19 mouse cellular contexts compared by ENCODE assay signal in genomic region chr11:100260514-100261234, GRCm38 (mm10). TPM values are rescaled to one million over a fixed set of nuclear protein-coding genes. Genes with fewer than 3 reads are reported as not detected.
DNase-seq lines count a peak whose midpoint lies in the region; ATAC-seq and TF ChIP-seq lines count a peak whose summit lies in the region.
"Had no signal": no experiment of that assay in that cellular context is flagged by ENCODE, and none has a peak within 500 bp of the region (broad histone marks: within the 10 kb centered on the region; RNA-seq: fewer than 3 reads in every experiment).

Krt17 (minus strand) TSS chr11:100261029.

- H3K4me1 ChIP-seq in forebrain, embryonic 10.5 days: peaks cover 23% of the 10 kb centered on the region
- H3K4me1 ChIP-seq in forebrain, embryonic 15.5 days: no peaks in the 10 kb centered on the region
- H3K4me1 ChIP-seq in stomach, embryonic 14.5 days (ENCODE audit: control insufficient read depth, insufficient read depth, low read length): no peaks in the 10 kb centered on the region
- H3K4me1 ChIP-seq: embryonic facial prominence, embryonic 12.5 days; neural tube, embryonic 15.5 days had no signal

- no peaks in the 10 kb centered on the region for H3K9me3 ChIP-seq in forebrain, embryonic 10.5 days
- no peaks in the 10 kb centered on the region for H3K9me3 ChIP-seq in forebrain, embryonic 15.5 days
- H3K9me3 ChIP-seq in stomach, embryonic 14.5 days (ENCODE audit: control insufficient read depth, low read depth, low read length): no peaks in the 10 kb centered on the region
- H3K9me3 ChIP-seq: embryonic facial prominence, embryonic 12.5 days; neural tube, embryonic 15.5 days had no signal

- no peak within 1 kb of the TSS for H3K4me2 ChIP-seq in forebrain, embryonic 15.5 days (replicated peaks)
- no peak within 1 kb of the TSS for H3K4me2 ChIP-seq in stomach, embryonic 14.5 days (replicated peaks; ENCODE audit: low read depth, low read length)
- H3K4me2 ChIP-seq: embryonic facial prominence, embryonic 12.5 days; neural tube, embryonic 15.5 days had no signal

- H3K27me3 ChIP-seq in forebrain, embryonic 10.5 days (ENCODE audit: poor library complexity, severe bottlenecking): 0 out of 2 replicates have a peak, but pooled peaks cover 3% of the 10 kb centered on the region
- H3K27me3 ChIP-seq in forebrain, embryonic 15.5 days: no peaks in the 10 kb centered on the region
- no peaks in the 10 kb centered on the region for H3K27me3 ChIP-seq in stomach, embryonic 14.5 days (ENCODE audit: control insufficient read depth, insufficient read depth, low read length)
- H3K27me3 ChIP-seq: embryonic facial prominence, embryonic 12.5 days had no signal

- 86% methylated on average over 21 of the region's 21 CpGs for WGBS in forebrain, embryonic 10.5 days
- WGBS in forebrain, embryonic 15.5 days: 82% methylated on average over 21 of the region's 21 CpGs
- WGBS in stomach, embryonic 14.5 days: 76% methylated on average over 21 of the region's 21 CpGs

- H3K27ac ChIP-seq in forebrain, embryonic 10.5 days: 0 out of 2 replicates have a peak within 1 kb of the TSS, but pooled peaks have one; percentile 20
- no peak within 1 kb of the TSS for H3K27ac ChIP-seq in forebrain, embryonic 15.5 days (replicated peaks)
- peak within 1 kb of the TSS; percentile 48; the same call in 1 of the 2 replicates for H3K27ac ChIP-seq in stomach, embryonic 14.5 days (ENCODE audit: low read length)
- H3K27ac ChIP-seq: embryonic facial prominence, embryonic 12.5 days; neural tube, embryonic 15.5 days had no signal

- no peak within 1 kb of the TSS for H3K4me3 ChIP-seq in forebrain, embryonic 10.5 days
- H3K4me3 ChIP-seq in forebrain, embryonic 15.5 days: no peak within 1 kb of the TSS
- H3K4me3 ChIP-seq in stomach, embryonic 14.5 days (ENCODE audit: low read depth, low read length): no peak within 1 kb of the TSS
- H3K4me3 ChIP-seq: embryonic facial prominence, embryonic 12.5 days; neural tube, embryonic 15.5 days had no signal

- no peak within 1 kb of the TSS for H3K9ac ChIP-seq in forebrain, embryonic 15.5 days (replicated peaks)
- H3K9ac ChIP-seq in stomach, embryonic 14.5 days (replicated peaks; ENCODE audit: low read depth, low read length): no peak within 1 kb of the TSS
- H3K9ac ChIP-seq: embryonic facial prominence, embryonic 12.5 days; neural tube, embryonic 15.5 days had no signal

- ATAC-seq in forebrain, embryonic 15.5 days (replicated peaks): no peak
- ATAC-seq in stomach, embryonic 14.5 days (ENCODE audit: insufficient number of reproducible peaks, insufficient read depth, low FRiP score, low read depth): no peak; the same call in 1 of the 2 replicates

- no peak for TF ChIP-seq POLR2A in brain, embryonic 14.5 days (IDR thresholded peaks at IDR 0.05; ENCODE audit: borderline replicate concordance, extremely low read depth, insufficient read depth, insufficient read length, poor library complexity, severe bottlenecking)

- no peak for DNase-seq in forebrain, embryonic 10.5 days (ENCODE audit: extremely low spot score, low spot score)
- DNase-seq in kidney, postnatal 4 days: peak; percentile 8 to 21
- no peak for DNase-seq in kidney, postnatal 14 days
- peak; percentile 51 for DNase-seq in brain, embryonic 14.5 days (ENCODE audit: low read depth)
- no peak for DNase-seq in cerebellum, adult 18-20 months
- no peak for DNase-seq in urinary bladder, postnatal 36 days (ENCODE audit: low spot score in 2 of 2)
- DNase-seq: adrenal gland, postnatal 25 days; cerebellum, postnatal 25 days; gastrocnemius, postnatal 10 days; heart, postnatal 36 days; kidney, postnatal 10 days; left cerebral cortex, postnatal 4 days; lung, postnatal 10 days; retina, postnatal 1 day had no signal

- H3K36me3 ChIP-seq in forebrain, embryonic 10.5 days (replicated peaks): no peaks in the 10 kb centered on the region
- H3K36me3 ChIP-seq in forebrain, embryonic 15.5 days: no peaks in the 10 kb centered on the region
- no peaks in the 10 kb centered on the region for H3K36me3 ChIP-seq in stomach, embryonic 14.5 days (ENCODE audit: control insufficient read depth, insufficient read depth, low read length)
- H3K36me3 ChIP-seq: embryonic facial prominence, embryonic 12.5 days; neural tube, embryonic 15.5 days had no signal

- no peak for TF ChIP-seq CTCF in brain, embryonic 14.5 days (IDR thresholded peaks at IDR 0.05; ENCODE audit: borderline replicate concordance, extremely low read depth, insufficient read depth, insufficient read length)

RNA-seq across cellular contexts. Expression of gene Krt17, which starts in this region (rescaled TPM):
- not detected in 2 replicates for polyA plus RNA-seq in forebrain, embryonic 10.5 days (2016; fragmentation: Nextera tagmentation; extraction: Ambion mirVana)
- 0.31 TPM in 1 of 2 replicates, not detected in the other for polyA plus RNA-seq in forebrain, embryonic 15.5 days (2015; fragmentation: Nextera tagmentation; extraction: Ambion mirVana)
- polyA plus RNA-seq in brain, embryonic 14.5 days (2012; rRNA removed): 2.1 and 6.1 TPM in 2 replicates
- polyA plus RNA-seq in stomach, embryonic 14.5 days (2014; fragmentation: Nextera tagmentation; extraction: Ambion mirVana): 26.7 and 30.7 TPM in 2 replicates
- polyA plus RNA-seq: testis, adult 2 months had no signal

Comparison
In these comparisons a context has a peak if more than half of its experiments do, and no peak if none do; other contexts are left out.
1. DNase-seq: peak in kidney, postnatal 4 days (2 of 2) and brain, embryonic 14.5 days (single experiment); none in forebrain, embryonic 10.5 days (single experiment), kidney, postnatal 14 days (single experiment), cerebellum, adult 18-20 months (0 of 2) and urinary bladder, postnatal 36 days (0 of 2).